Mouse (Mus musculus): ENCODE results near the gene Gps2.
"Not testable (repeated sequence)": the region's sequence is repeated elsewhere in the genome, so short reads cannot be mapped to it uniquely, and the experiment has no call there.

Gps2 gene

GRCm38 (mm10) chr11:69916652-69917378, 3.1 kb downstream of the Gps2 start:
- DNase-seq (ENCODE audit: inconsistent ontology term): not testable (repeated sequence)

- no peak for DNase-seq (ENCODE audit: inconsistent ontology term)
Measured at GRCm38 (mm10) chr11:69917379-69917948, 3.8 kb downstream of the Gps2 start.

GRCm38 (mm10) chr11:69918118-69918517, 4.4 kb downstream of the Gps2 start:
- DNase-seq (ENCODE audit: inconsistent ontology term): no peak

GRCm38 (mm10) chr11:69919053-69919452, 5.4 kb downstream of the Gps2 start:
- no peak for DNase-seq (ENCODE audit: inconsistent ontology term)

GRCm38 (mm10) chr11:69919661-69920265, 6.1 kb downstream of the Gps2 start:
- peak; percentile 92 for DNase-seq (ENCODE audit: inconsistent ontology term)

- no peak for DNase-seq (ENCODE audit: inconsistent ontology term)
Measured at GRCm38 (mm10) chr11:69920266-69921031, 6.8 kb downstream of the Gps2 start.

- peak; percentile 100 for DNase-seq (ENCODE audit: inconsistent ontology term)
Measured at GRCm38 (mm10) chr11:69921114-69922011, 7.7 kb downstream of the Gps2 start, which contains the start of gene Eif5a. TSS of gene Eif5a (minus strand) at chr11:69921958.

GRCm38 (mm10) chr11:69922012-69922756, 8.5 kb downstream of the Gps2 start:
- DNase-seq (ENCODE audit: inconsistent ontology term): no peak

- no peak for DNase-seq (ENCODE audit: inconsistent ontology term)
Measured at GRCm38 (mm10) chr11:69922796-69923195, 9.1 kb downstream of the Gps2 start.

GRCm38 (mm10) chr11:69927501-69927900, 13.8 kb downstream of the Gps2 start:
- DNase-seq (ENCODE audit: inconsistent ontology term): no peak

- no peak for DNase-seq (ENCODE audit: inconsistent ontology term)
Measured at GRCm38 (mm10) chr11:69929712-69930111, 16.0 kb downstream of the Gps2 start.

GRCm38 (mm10) chr11:69930176-69930575, 16.5 kb downstream of the Gps2 start:
- not testable (repeated sequence) for DNase-seq (ENCODE audit: inconsistent ontology term)

GRCm38 (mm10) chr11:69930967-69931537, 17.4 kb downstream of the Gps2 start:
- no peak for DNase-seq (ENCODE audit: inconsistent ontology term)

- no peak for DNase-seq (ENCODE audit: inconsistent ontology term)
Measured at GRCm38 (mm10) chr11:69931769-69932168, 18.1 kb downstream of the Gps2 start.

- DNase-seq (ENCODE audit: inconsistent ontology term): no peak
Measured at GRCm38 (mm10) chr11:69932254-69932653, 18.6 kb downstream of the Gps2 start.

- no peak for DNase-seq (ENCODE audit: inconsistent ontology term)
Measured at GRCm38 (mm10) chr11:69933066-69933465, 19.4 kb downstream of the Gps2 start.

GRCm38 (mm10) chr11:69934169-69934568, 20.5 kb downstream of the Gps2 start:
- DNase-seq (ENCODE audit: inconsistent ontology term): peak; percentile 91

- DNase-seq (ENCODE audit: inconsistent ontology term): peak; percentile 20
Measured at GRCm38 (mm10) chr11:69934681-69935080, 21.0 kb downstream of the Gps2 start.

GRCm38 (mm10) chr11:69935137-69935879, 21.6 kb downstream of the Gps2 start, which contains the start of gene Ybx2:
TSS of gene Ybx2 (plus strand) at chr11:69935796.
- DNase-seq (ENCODE audit: inconsistent ontology term): peak; percentile 85
